Comparison of ENCODE assay signal across 22 mouse cellular contexts in the genomic region with DNA sequence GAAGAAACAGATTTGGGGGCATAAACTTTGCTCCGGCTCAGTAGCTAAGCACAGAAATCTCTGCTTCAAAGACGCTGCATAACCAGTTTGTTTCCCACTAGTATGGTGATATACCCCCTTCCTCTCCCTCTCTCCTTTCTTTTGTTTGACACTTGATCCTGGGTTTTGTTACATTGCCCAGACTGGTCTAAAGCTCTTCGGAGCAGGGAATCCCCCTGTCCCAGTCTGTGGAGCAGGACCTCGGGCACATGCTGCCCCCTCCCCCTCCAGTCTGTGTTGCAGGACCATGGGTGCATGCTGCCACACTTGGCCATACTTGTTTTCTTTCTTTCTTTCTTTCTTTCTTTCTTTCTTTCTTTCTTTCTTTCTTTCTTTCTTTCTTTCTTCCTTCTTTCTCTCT.
A peak's percentile ranks its signal among the peaks of the same experiment; 100 is the strongest.
DNase-seq lines count a peak whose midpoint lies in the region; ATAC-seq and TF ChIP-seq lines count a peak whose summit lies in the region.
"Had no signal": no experiment of that assay in that cellular context is flagged by ENCODE, and none has a peak within 500 bp of the region (broad histone marks: within the 10 kb centered on the region; RNA-seq: fewer than 3 reads in every experiment).

No protein-coding gene starts in this region.

- ATAC-seq in embryonic facial prominence, embryonic 11.5 days (replicated peaks; ENCODE audit: insufficient number of reproducible peaks, low FRiP score, low TSS enrichment, low read depth), result 0 out of 2 replicates have a peak, but pooled peaks have one; percentile 70
- no peak for ATAC-seq in heart, embryonic 11.5 days (replicated peaks; ENCODE audit: insufficient number of reproducible peaks, low FRiP score, low TSS enrichment)
- no peak for ATAC-seq in midbrain, embryonic 11.5 days (ENCODE audit: low FRiP score)
- ATAC-seq in midbrain, postnatal 0 days (ENCODE audit: low FRiP score), result no peak
- ATAC-seq in embryonic facial prominence, embryonic 14.5 days (ENCODE audit: low read depth), result peak; percentile 53; the same call in 1 of the 2 replicates
- ATAC-seq: activated CD4-positive, CD25-positive, alpha-beta regulatory T cell, adult 4 months; CD4-positive, CD25-positive, alpha-beta regulatory T cell, adult 4 months; Patski had no signal

- no peak overlapping the region for H3K27ac ChIP-seq in embryonic facial prominence, embryonic 11.5 days (replicated peaks; ENCODE audit: low read depth, low read length)
- H3K27ac ChIP-seq in embryonic facial prominence, embryonic 10.5 days (replicated peaks), result no peak overlapping the region
- H3K27ac ChIP-seq in heart, embryonic 10.5 days, result 0 out of 2 replicates have a peak overlapping the region, but pooled peaks have one; percentile 22
- no peak overlapping the region for H3K27ac ChIP-seq in heart, embryonic 11.5 days (ENCODE audit: low read depth, low read length)
- H3K27ac ChIP-seq in midbrain, embryonic 11.5 days (ENCODE audit: low read depth, low read length), result no peak overlapping the region
- H3K27ac ChIP-seq in midbrain, postnatal 0 days (ENCODE audit: low read depth, low read length), result no peak overlapping the region
- no peak overlapping the region for H3K27ac ChIP-seq in embryonic facial prominence, embryonic 14.5 days (replicated peaks; ENCODE audit: low read depth, low read length)

- 48% methylated on average over 4 of the region's 4 CpGs for WGBS in embryonic facial prominence, embryonic 11.5 days
- 54% methylated on average over 4 of the region's 4 CpGs for WGBS in embryonic facial prominence, embryonic 10.5 days
- WGBS in heart, embryonic 10.5 days, result 52% methylated on average over 4 of the region's 4 CpGs
- 56% methylated on average over 4 of the region's 4 CpGs for WGBS in heart, embryonic 11.5 days (ENCODE audit: insufficient replicate concordance)
- WGBS in midbrain, embryonic 11.5 days, result 25% methylated on average over 4 of the region's 4 CpGs
- 36% methylated on average over 4 of the region's 4 CpGs for WGBS in midbrain, postnatal 0 days
- WGBS in embryonic facial prominence, embryonic 14.5 days, result 46% methylated on average over 4 of the region's 4 CpGs

- no peaks in the 10 kb centered on the region for H3K4me1 ChIP-seq in embryonic facial prominence, embryonic 11.5 days (ENCODE audit: control insufficient read depth, insufficient read depth, low read length)
- peaks cover 53% of the 10 kb centered on the region for H3K4me1 ChIP-seq in embryonic facial prominence, embryonic 10.5 days
- H3K4me1 ChIP-seq in heart, embryonic 10.5 days, result peaks cover 13% of the 10 kb centered on the region; the same call in 1 of the 2 replicates
- H3K4me1 ChIP-seq in heart, embryonic 11.5 days (ENCODE audit: control insufficient read depth, insufficient read depth, low read length), result no peaks in the 10 kb centered on the region; the same call in 1 of the 2 replicates
- peaks cover 5% of the 10 kb centered on the region for H3K4me1 ChIP-seq in midbrain, embryonic 11.5 days (ENCODE audit: control insufficient read depth, insufficient read depth, low read length)
- H3K4me1 ChIP-seq in midbrain, postnatal 0 days (ENCODE audit: insufficient read depth, low read length), result no peaks in the 10 kb centered on the region
- no peaks in the 10 kb centered on the region for H3K4me1 ChIP-seq in embryonic facial prominence, embryonic 14.5 days (ENCODE audit: control insufficient read depth, insufficient read depth, low read length)

- no peaks in the 10 kb centered on the region for H3K9me3 ChIP-seq in embryonic facial prominence, embryonic 11.5 days (replicated peaks; ENCODE audit: control insufficient read depth, low read length)
- no peaks in the 10 kb centered on the region for H3K9me3 ChIP-seq in embryonic facial prominence, embryonic 10.5 days
- no peaks in the 10 kb centered on the region for H3K9me3 ChIP-seq in heart, embryonic 10.5 days
- H3K9me3 ChIP-seq in heart, embryonic 11.5 days (replicated peaks; ENCODE audit: control insufficient read depth, low read length), result no peaks in the 10 kb centered on the region
- H3K9me3 ChIP-seq in midbrain, embryonic 11.5 days (ENCODE audit: control insufficient read depth, low read length), result no peaks in the 10 kb centered on the region
- H3K9me3 ChIP-seq in midbrain, postnatal 0 days (ENCODE audit: low read length), result no peaks in the 10 kb centered on the region
- H3K9me3 ChIP-seq in embryonic facial prominence, embryonic 14.5 days (ENCODE audit: control insufficient read depth, low read length), result no peaks in the 10 kb centered on the region
- H3K9me3 ChIP-seq: G1E had no signal

- no peak overlapping the region for H3K9ac ChIP-seq in embryonic facial prominence, embryonic 11.5 days (replicated peaks; ENCODE audit: low read length)
- H3K9ac ChIP-seq in heart, embryonic 11.5 days (ENCODE audit: low read depth, low read length), result no peak overlapping the region
- no peak overlapping the region for H3K9ac ChIP-seq in midbrain, embryonic 11.5 days (ENCODE audit: low read length)
- H3K9ac ChIP-seq in midbrain, postnatal 0 days (replicated peaks; ENCODE audit: low read length, poor library complexity, severe bottlenecking), result no peak overlapping the region
- H3K9ac ChIP-seq in embryonic facial prominence, embryonic 14.5 days (ENCODE audit: low read depth, low read length), result no peak overlapping the region

- TF ChIP-seq CTCF in midbrain, postnatal 0 days (IDR thresholded peaks at IDR 0.05), result no peak

- DNase-seq in embryonic facial prominence, embryonic 11.5 days (ENCODE audit: low spot score), result peak; percentile 35
- DNase-seq in embryonic facial prominence, embryonic 10.5 days (ENCODE audit: low spot score), result no peak
- no peak for DNase-seq in heart, embryonic 10.5 days (ENCODE audit: low spot score)
- DNase-seq in midbrain, embryonic 11.5 days (ENCODE audit: low spot score, missing footprints), result peak; percentile 85
- no peak for DNase-seq in midbrain, postnatal 0 days (ENCODE audit: low spot score)
- DNase-seq in embryonic facial prominence, embryonic 14.5 days (ENCODE audit: low spot score), result peak; percentile 39
- DNase-seq in right cerebral cortex, postnatal 14 days, result no peak
- DNase-seq: adrenal gland, adult 2 months; adrenal gland, adult 8-10 months; adrenal gland, postnatal 10 days; adrenal gland, postnatal 14 days; adrenal gland, postnatal 25 days; adrenal gland, postnatal 36 days; B cell, adult 2 months; cerebellum, adult 11 months; cerebellum, adult 11-12 months had no signal

- H3K36me3 ChIP-seq in embryonic facial prominence, embryonic 11.5 days (replicated peaks; ENCODE audit: control insufficient read depth, insufficient read depth, low read depth, low read length), result no peaks in the 10 kb centered on the region
- no peaks in the 10 kb centered on the region for H3K36me3 ChIP-seq in embryonic facial prominence, embryonic 10.5 days (replicated peaks)
- H3K36me3 ChIP-seq in heart, embryonic 10.5 days, result peaks cover 3% of the 10 kb centered on the region; the same call in 1 of the 2 replicates
- H3K36me3 ChIP-seq in heart, embryonic 11.5 days (ENCODE audit: control insufficient read depth, insufficient read depth, low read length), result no peaks in the 10 kb centered on the region
- H3K36me3 ChIP-seq in midbrain, embryonic 11.5 days (ENCODE audit: control insufficient read depth, insufficient read depth, low read length), result no peaks in the 10 kb centered on the region
- no peaks in the 10 kb centered on the region for H3K36me3 ChIP-seq in midbrain, postnatal 0 days (ENCODE audit: insufficient read depth, low read length)
- H3K36me3 ChIP-seq in embryonic facial prominence, embryonic 14.5 days (ENCODE audit: control insufficient read depth, insufficient read depth, low read length), result no peaks in the 10 kb centered on the region

- no peaks in the 10 kb centered on the region for H3K27me3 ChIP-seq in embryonic facial prominence, embryonic 11.5 days (ENCODE audit: control insufficient read depth, insufficient read depth, low read length)
- H3K27me3 ChIP-seq in embryonic facial prominence, embryonic 10.5 days (replicated peaks; ENCODE audit: low read depth, poor library complexity, severe bottlenecking), result no peaks in the 10 kb centered on the region
- no peaks in the 10 kb centered on the region for H3K27me3 ChIP-seq in heart, embryonic 10.5 days (ENCODE audit: insufficient read depth, poor library complexity, severe bottlenecking)
- no peaks in the 10 kb centered on the region for H3K27me3 ChIP-seq in heart, embryonic 11.5 days (ENCODE audit: control insufficient read depth, insufficient read depth, low read length)
- H3K27me3 ChIP-seq in midbrain, embryonic 11.5 days (ENCODE audit: control insufficient read depth, insufficient read depth, low read length), result no peaks in the 10 kb centered on the region
- H3K27me3 ChIP-seq in midbrain, postnatal 0 days (ENCODE audit: insufficient read depth, low read length), result no peaks in the 10 kb centered on the region
- H3K27me3 ChIP-seq in embryonic facial prominence, embryonic 14.5 days (replicated peaks; ENCODE audit: control insufficient read depth, insufficient read depth, low read length), result no peaks in the 10 kb centered on the region
- H3K27me3 ChIP-seq: CH12.LX, Patski had no signal

- no peak overlapping the region for H3K4me2 ChIP-seq in embryonic facial prominence, embryonic 11.5 days (ENCODE audit: low read depth, low read length)
- H3K4me2 ChIP-seq in heart, embryonic 11.5 days, result no peak overlapping the region
- no peak overlapping the region for H3K4me2 ChIP-seq in midbrain, embryonic 11.5 days
- no peak overlapping the region for H3K4me2 ChIP-seq in midbrain, postnatal 0 days (ENCODE audit: low read depth, low read length, poor library complexity, severe bottlenecking)
- H3K4me2 ChIP-seq in embryonic facial prominence, embryonic 14.5 days (ENCODE audit: low read depth, low read length), result no peak overlapping the region

- H3K4me3 ChIP-seq in embryonic facial prominence, embryonic 11.5 days (ENCODE audit: low read depth, low read length), result no peak overlapping the region
- no peak overlapping the region for H3K4me3 ChIP-seq in embryonic facial prominence, embryonic 10.5 days
- no peak overlapping the region for H3K4me3 ChIP-seq in heart, embryonic 10.5 days
- H3K4me3 ChIP-seq in heart, embryonic 11.5 days (ENCODE audit: low read depth, low read length), result no peak overlapping the region
- H3K4me3 ChIP-seq in midbrain, embryonic 11.5 days (ENCODE audit: low read depth, low read length), result no peak overlapping the region
- no peak overlapping the region for H3K4me3 ChIP-seq in midbrain, postnatal 0 days (ENCODE audit: low read depth, low read length)
- H3K4me3 ChIP-seq in embryonic facial prominence, embryonic 14.5 days (ENCODE audit: low read depth, low read length), result no peak overlapping the region

Comparison
In these comparisons a context has a peak if more than half of its experiments do, and no peak if none do; other contexts are left out.
1. DNase-seq: peak in embryonic facial prominence, embryonic 11.5 days (single experiment), midbrain, embryonic 11.5 days (single experiment) and embryonic facial prominence, embryonic 14.5 days (single experiment); none in embryonic facial prominence, embryonic 10.5 days (single experiment), heart, embryonic 10.5 days (single experiment), midbrain, postnatal 0 days (single experiment) and right cerebral cortex, postnatal 14 days (single experiment).
2. ATAC-seq: peak in embryonic facial prominence, embryonic 11.5 days (single experiment) and embryonic facial prominence, embryonic 14.5 days (single experiment); none in heart, embryonic 11.5 days (single experiment), midbrain, embryonic 11.5 days (single experiment) and midbrain, postnatal 0 days (single experiment).